Mouse (Mus musculus) bone marrow macrophage, adult 2 months (primary cell): ENCODE results near the gene Arsa. TPM values are rescaled to one million over a fixed set of nuclear protein-coding genes. Genes with fewer than 3 reads are reported as not detected.

ENCODE experiments used
- H3K27ac ChIP-seq: 2 replicates; pipeline ENCODE4 v1.5.1; 2012; ENCODE audit warnings: low read depth, low read length; ENCODE audit not compliant: insufficient read depth
- H3K4me1 ChIP-seq: 2 replicates; pipeline ENCODE4 v1.6.1; 2012; ENCODE audit warnings: low read length; ENCODE audit not compliant: control insufficient read depth, insufficient read depth
- H3K4me3 ChIP-seq: 2 replicates; pipeline ENCODE4 v1.5.1; 2012; ENCODE audit warnings: mild to moderate bottlenecking, low read length, moderate library complexity; ENCODE audit not compliant: insufficient read depth
- CTCF ChIP-seq: IDR thresholded peaks from 2 replicates; pipeline ENCODE4 v1.5.1; 2012; ENCODE audit warnings: low read depth, mild to moderate bottlenecking, low read length, moderate library complexity
- POLR2A ChIP-seq: IDR thresholded peaks from 2 replicates; pipeline ENCODE4 v1.6.1; 2012; ENCODE audit warnings: mild to moderate bottlenecking, low read depth, low read length, borderline replicate concordance
- polyA plus RNA-seq: library from polyadenylated mRNA; stranded (reverse); fragments of >200 nt; gene quantifications from 2 replicates; pipeline ENCODE4 v1.2.4, GENCODE M21; 2012; ENCODE audit not compliant: missing spikeins, insufficient read depth, insufficient read length

The Arsa gene
- 30.4 and 33.6 TPM in 2 replicates for polyA plus RNA-seq

DNA sequence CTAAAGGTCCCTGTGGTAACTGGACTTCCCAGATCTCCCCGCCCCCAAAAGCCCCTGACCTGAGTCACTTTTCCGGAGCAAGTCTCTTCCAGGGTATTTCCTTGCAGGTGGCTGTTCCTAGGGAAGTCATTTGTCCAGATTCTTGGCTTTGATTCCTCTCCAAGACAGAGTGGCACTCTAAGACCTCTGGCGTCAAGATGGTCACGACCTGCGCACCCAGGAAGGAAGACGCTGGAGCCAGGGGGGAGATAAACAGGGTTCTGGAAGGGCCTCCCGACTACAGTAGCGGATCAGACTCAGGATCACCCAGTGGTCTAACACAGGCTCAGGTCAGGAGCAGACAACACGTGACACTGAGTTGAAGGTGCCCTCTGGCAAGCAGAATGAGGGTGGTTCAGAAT lies at the start of gene Arsa:
Arsa (minus strand) TSS at position 335 of the 401 bp plus-strand sequence.
- peak within 1 kb of the TSS; percentile 14 for H3K27ac ChIP-seq

DNA sequence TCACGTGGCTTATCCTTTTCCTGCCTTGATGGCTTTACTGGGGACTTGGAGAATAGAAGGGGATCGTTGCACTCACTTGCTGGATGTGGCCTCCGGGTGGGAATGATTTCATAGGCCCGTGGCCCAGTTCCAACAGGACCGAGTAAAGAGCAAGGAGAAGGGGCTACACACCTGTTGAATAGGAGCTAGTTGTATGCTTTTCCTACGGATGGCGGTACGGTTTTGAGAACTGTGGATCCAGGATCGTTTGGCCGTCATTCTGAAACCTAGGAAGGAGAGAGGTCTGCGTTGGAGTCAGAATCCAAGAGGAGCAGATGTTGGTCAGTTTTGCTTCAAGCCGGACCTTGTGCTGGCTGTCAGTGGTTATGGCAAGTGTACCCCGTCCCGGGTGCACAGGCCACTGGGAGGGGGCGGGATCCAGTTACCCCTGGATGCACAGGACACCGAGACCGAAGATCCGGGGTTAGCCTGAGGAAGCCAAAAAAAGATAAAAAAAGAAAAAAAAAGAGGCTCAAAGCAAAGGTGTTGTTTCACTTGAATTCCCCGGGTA lies 49.6 kb upstream of the Arsa start:
- Histone ChIP-seq H3K4me1 (no peaks in the 10 kb centered on the region), H3K4me3 (no peak overlapping the region), H3K27ac (no peak overlapping the region)
- TF ChIP-seq CTCF = no peak
- TF ChIP-seq POLR2A = no peak

More for the DNA sequence above, at the start of gene Arsa:
- TF ChIP-seq CTCF = no peak
- H3K4me3 ChIP-seq = peak within 1 kb of the TSS; percentile 71
- peaks cover 15% of the 10 kb centered on the region for H3K4me1 ChIP-seq

DNA sequence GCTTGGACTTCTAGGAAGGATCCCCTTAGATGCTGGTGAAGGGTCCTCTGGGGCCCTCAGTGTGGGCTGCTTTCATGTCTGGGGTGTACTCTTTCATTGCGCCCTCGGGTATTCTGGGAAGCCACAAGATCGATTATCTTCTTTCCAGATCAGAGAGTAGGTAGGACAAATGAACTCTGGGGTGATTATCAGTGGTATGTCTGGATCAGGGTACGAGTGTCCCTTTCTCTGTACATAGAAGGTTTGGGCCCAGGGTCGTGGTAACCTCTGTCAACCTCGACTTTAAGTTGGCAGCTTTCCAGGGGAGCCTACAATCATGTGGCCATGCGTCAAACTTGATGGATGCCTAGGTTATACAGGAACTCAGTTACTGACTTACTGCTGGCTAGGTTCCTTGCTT lies 48.7 kb upstream of the Arsa start:
- Histone ChIP-seq H3K27ac (no peak overlapping the region), H3K4me3 (no peak overlapping the region)
- TF ChIP-seq CTCF (no peak), POLR2A (no peak)

DNA sequence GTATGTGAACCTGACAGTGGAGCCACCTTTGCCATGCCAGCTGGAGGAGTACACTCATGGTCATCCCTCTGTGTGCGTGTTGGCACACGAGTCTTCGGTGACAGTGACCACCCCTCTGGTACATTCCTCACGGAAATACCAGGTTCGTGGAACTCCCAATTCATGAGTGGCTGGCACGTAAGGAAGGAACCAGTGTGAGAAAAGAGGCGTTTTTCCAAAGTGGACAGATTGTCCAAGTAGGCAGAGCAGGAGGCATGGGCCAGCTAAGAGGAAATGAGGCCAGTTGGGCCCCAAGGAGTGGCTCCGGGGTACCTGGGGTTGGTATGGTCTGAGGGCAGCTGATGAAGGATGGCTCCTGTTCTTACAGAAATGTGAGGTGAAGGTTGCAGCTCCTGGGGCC lies 48.2 kb upstream of the Arsa start:
- TF ChIP-seq POLR2A (no peak), CTCF (no peak)
- Histone ChIP-seq H3K4me1 (no peaks in the 10 kb centered on the region), H3K27ac (no peak overlapping the region), H3K4me3 (no peak overlapping the region)

More for the DNA sequence above, 48.7 kb upstream of the Arsa start:
- no peaks in the 10 kb centered on the region for H3K4me1 ChIP-seq

DNA sequence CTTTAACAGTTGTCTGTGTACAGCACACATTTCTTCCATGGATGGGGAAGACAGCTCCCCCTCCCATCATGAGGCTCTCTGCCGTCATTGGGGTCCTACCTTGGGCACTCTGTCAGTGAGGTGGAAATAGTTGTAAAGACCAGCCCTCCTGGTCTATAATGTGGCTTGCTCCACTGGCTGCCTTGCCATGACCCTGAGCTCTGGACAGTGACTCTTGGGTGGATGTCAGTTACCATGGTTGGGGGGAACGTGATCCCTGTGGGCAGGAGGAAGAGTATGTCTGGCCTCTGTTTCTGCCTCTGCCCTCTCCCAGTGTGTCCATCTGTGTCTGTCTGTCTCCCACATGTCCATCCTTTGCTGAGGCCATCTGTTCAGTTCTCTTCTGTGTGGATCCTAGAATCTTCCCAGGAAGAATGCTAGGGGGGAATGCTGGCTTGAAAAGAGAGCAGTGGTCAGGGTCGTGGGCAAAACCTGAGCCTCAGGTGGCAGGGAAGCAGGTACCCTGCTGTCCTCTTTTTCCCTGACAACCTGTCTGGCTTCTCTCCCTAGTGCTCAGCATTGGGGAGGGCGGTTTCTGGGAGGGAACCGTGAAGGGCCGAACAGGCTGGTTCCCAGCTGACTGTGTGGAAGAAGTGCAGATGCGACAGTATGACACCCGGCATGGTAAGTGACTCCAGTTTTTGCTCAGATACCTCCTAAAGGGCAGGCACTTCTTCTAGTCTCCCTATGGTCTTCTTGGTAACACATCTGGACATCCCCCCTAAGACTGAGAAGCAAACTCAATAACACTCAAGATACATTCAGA lies 47.6 kb upstream of the Arsa start:
- no peak overlapping the region for H3K4me3 ChIP-seq
- TF ChIP-seq CTCF = no peak
- no peak for TF ChIP-seq POLR2A
- no peaks in the 10 kb centered on the region for H3K4me1 ChIP-seq
- H3K27ac ChIP-seq = no peak overlapping the region

DNA sequence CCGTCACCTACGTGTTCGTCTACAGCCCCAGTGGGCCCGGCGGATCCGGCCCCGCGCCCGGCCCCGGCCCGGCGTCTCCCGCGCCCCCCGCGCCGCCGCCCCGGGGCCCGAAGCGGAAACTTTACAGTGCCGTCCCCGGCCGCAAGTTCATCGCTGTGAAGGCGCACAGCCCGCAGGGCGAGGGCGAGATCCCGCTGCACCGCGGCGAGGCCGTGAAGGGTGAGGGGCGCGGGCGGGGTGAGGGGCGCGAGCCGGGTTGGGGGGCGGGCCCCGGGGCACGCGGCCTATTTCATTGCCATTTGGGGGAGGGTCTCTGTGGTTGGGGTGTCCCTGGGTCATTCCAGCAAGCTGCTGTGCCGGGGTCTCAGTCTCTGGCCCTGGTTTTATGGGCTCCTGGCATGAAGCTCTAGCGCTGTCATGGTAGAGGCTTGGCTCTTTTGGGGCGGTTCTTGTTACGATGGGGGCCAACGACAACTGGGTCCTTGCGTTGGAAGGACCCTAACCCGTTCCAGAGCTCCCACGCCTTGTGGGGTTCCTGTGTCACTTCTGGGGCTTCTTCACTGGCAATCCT lies 46.9 kb upstream of the Arsa start:
- TF ChIP-seq POLR2A (no peak), CTCF (no peak)
- Histone ChIP-seq H3K4me3 (no peak overlapping the region), H3K4me1 (no peaks in the 10 kb centered on the region), H3K27ac (no peak overlapping the region)

DNA sequence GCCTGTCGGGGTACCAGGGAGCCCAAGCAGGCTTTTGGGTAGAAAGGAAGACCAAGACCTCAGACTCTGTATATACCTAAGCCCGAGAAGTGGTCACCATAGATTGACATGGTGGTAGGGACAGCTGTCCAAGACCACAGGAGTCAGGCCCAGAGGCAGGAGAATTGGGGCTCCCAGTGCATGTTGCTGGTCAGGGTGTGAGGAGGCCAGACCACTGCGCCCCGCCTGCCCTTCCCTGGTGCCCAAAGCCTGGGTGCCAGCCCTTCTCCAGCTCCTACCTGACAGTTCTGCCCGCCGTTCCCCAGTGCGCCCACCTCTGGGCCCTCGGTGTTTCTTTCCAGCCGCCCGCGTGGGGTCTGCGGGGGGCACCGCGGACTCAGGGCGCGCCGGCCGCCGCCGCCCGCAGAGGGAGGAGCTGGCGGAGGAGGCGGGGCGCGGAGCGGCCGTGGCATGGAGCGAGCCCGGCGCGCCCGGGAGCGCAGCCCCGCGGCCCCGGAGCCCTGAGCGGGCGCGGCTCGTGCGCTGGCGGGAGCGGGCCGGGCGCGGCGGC lies 46.1 kb upstream of the Arsa start:
- Histone ChIP-seq H3K27ac (no peak overlapping the region), H3K4me1 (no peaks in the 10 kb centered on the region), H3K4me3 (no peak overlapping the region)
- no peak for TF ChIP-seq POLR2A
- no peak for TF ChIP-seq CTCF

DNA sequence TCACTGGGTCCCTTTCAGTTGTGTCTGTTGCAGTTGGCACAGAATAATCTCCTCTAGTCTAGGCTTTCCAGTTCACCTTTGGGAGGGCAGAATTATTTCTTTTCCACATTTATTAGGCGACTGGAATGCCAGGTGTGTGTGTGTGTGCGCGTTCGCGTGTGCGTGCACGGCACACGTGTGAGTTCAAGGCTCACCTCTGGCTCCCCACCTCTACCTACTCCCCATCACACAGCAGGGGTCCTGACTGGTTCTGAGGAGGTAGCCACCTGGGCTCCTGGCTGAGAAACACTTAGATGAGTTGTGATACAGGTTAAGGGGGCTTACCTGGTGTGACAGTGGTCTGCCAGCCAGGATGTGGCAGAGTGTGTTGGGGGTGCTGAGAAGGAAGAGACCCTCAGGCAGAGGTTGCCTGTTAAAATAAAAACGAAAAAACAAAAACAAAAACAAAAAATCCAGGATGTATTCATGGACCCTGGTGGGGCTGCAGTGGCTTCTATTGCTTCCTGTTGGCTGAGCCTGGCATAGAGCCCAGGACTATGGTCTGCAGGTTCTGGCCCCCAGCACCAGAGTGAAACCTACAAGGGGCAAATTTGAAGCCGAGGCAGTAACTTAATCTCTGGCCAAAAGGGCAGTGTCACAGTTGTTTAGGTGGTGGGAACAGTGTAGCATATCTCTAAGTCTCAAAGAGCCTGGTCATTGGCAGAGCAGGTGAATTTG lies 45.5 kb upstream of the Arsa start:
- TF ChIP-seq CTCF (no peak), POLR2A (no peak)
- no peak overlapping the region for H3K4me3 ChIP-seq
- no peaks in the 10 kb centered on the region for H3K4me1 ChIP-seq
- H3K27ac ChIP-seq = no peak overlapping the region

DNA sequence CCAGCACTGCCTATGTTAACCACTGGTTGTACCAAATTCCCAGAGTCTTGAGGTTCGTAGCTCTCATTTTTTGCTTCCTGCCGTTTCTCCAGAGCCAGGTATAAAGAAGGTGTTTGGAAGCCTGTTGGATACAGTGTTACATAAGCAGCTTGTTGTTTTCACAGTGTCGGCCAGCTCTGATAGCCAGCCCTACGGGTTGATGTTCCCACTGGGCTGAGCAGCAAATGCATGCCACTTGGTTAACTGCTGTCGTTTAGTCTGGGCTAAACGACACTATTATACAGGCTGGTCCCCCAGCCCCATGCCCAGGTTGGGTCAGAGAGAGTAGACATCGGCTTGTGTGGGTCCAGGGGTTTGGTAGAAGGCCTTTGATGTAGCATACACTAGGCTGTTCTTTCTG lies 44.7 kb upstream of the Arsa start:
- Histone ChIP-seq H3K4me1 (no peaks in the 10 kb centered on the region), H3K4me3 (no peak overlapping the region), H3K27ac (no peak overlapping the region)
- no peak for TF ChIP-seq CTCF
- TF ChIP-seq POLR2A = no peak

DNA sequence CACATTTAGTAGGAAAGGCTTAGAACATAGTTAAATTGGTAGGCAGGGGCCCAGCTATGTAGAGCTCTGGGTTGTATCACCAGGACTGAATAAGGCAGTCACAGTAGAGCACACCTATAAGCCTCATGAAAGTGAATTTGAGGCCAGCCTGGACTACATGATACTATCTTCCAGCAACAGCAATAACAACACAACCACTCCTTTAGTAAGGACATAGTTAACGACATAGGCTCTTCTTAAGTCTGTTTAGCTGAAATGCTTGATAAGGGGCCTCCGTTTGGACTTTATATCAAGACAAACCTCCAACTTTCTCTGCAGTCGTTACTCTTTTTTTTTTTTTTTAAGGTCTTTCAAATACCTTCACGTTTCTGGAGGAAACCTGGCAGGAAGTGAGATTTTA lies 35.5 kb upstream of the Arsa start:
- no peaks in the 10 kb centered on the region for H3K4me1 ChIP-seq
- TF ChIP-seq CTCF = no peak
- TF ChIP-seq POLR2A = no peak
- H3K4me3 ChIP-seq = no peak overlapping the region
- no peak overlapping the region for H3K27ac ChIP-seq
